30 mouse cellular contexts compared by ENCODE assay signal in the genomic region with DNA sequence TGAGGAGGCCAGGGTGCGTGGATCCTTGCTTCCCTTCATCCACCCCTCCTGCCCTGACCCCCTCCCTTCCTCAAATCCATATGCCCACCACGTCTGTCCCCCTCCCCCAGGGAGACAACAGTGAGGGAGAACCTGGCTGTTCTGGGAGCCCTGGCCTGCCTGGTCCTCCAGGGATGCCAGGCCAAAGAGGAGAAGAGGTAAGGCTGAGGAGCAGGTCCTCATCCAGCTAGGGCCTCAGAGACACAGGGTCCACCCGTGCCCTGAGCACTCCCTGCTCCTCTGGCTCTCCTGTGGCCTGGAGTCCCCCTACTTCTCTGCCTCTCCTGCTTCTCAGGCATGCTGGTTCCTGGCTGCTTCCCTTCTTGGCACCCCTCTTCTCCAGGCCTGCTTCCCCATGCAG. TPM values are rescaled to one million over a fixed set of nuclear protein-coding genes. Genes with fewer than 3 reads are reported as not detected.
A peak's percentile ranks its signal among the peaks of the same experiment; 100 is the strongest.
DNase-seq lines count a peak whose midpoint lies in the region; ATAC-seq and TF ChIP-seq lines count a peak whose summit lies in the region.
"Had no signal": no experiment of that assay in that cellular context is flagged by ENCODE, and none has a peak within 500 bp of the region (broad histone marks: within the 10 kb centered on the region; RNA-seq: fewer than 3 reads in every experiment).

No protein-coding gene starts in this region.

- TF ChIP-seq POLR2A in limb, embryonic 14.5 days (IDR thresholded peaks at IDR 0.05; ENCODE audit: borderline replicate concordance, extremely low read depth, insufficient read depth, insufficient read length), result no peak

- WGBS in forebrain, embryonic 12.5 days, result 56% methylated on average over 3 of the region's 3 CpGs
- 49% methylated on average over 3 of the region's 3 CpGs for whole genome bisulfite sequencing in forebrain, embryonic 13.5 days
- WGBS in hindbrain, embryonic 14.5 days, result 78% methylated on average over 3 of the region's 3 CpGs
- WGBS in hindbrain, embryonic 12.5 days, result 68% methylated on average over 2 of the region's 3 CpGs
- 42% methylated on average over 3 of the region's 3 CpGs for WGBS in embryonic facial prominence, embryonic 10.5 days
- 53% methylated on average over 3 of the region's 3 CpGs for WGBS in limb, embryonic 14.5 days

- H3K27me3 ChIP-seq in forebrain, embryonic 12.5 days, result peaks cover 41% of the 10 kb centered on the region
- peaks cover 23% of the 10 kb centered on the region for H3K27me3 ChIP-seq in forebrain, embryonic 13.5 days
- H3K27me3 ChIP-seq in hindbrain, embryonic 14.5 days (ENCODE audit: control insufficient read depth, insufficient read depth, low read length), result peaks cover 3% of the 10 kb centered on the region
- peaks cover 31% of the 10 kb centered on the region for H3K27me3 ChIP-seq in hindbrain, embryonic 12.5 days
- peaks cover 73% of the 10 kb centered on the region for H3K27me3 ChIP-seq in embryonic facial prominence, embryonic 10.5 days (replicated peaks; ENCODE audit: low read depth, poor library complexity, severe bottlenecking)
- no peaks in the 10 kb centered on the region for H3K27me3 ChIP-seq in limb, embryonic 14.5 days (ENCODE audit: control insufficient read depth, insufficient read depth, low read length)

- DNase-seq in hindbrain, embryonic 14.5 days (ENCODE audit: low spot score), result no peak
- no peak for DNase-seq in embryonic facial prominence, embryonic 10.5 days (ENCODE audit: low spot score)
- DNase-seq in limb, embryonic 14.5 days (ENCODE audit: low spot score), result no peak
- DNase-seq in adrenal gland, postnatal 14 days, result no peak
- DNase-seq: adrenal gland, postnatal 10 days; gastrocnemius, adult 2 months; heart, adult 18-20 months; heart, postnatal 36 days; kidney, adult 9 months; kidney, postnatal 10 days; layer of hippocampus, postnatal 36 days; liver, postnatal 0 days; lung, postnatal 36 days; spleen, adult 18-20 months; thymus, adult 2 months; thymus, postnatal 4 days had no signal

- no peaks in the 10 kb centered on the region for H3K36me3 ChIP-seq in forebrain, embryonic 12.5 days (replicated peaks)
- no peaks in the 10 kb centered on the region for H3K36me3 ChIP-seq in forebrain, embryonic 13.5 days (ENCODE audit: poor library complexity, severe bottlenecking)
- no peaks in the 10 kb centered on the region for H3K36me3 ChIP-seq in hindbrain, embryonic 14.5 days (replicated peaks; ENCODE audit: control insufficient read depth, insufficient read depth)
- no peaks in the 10 kb centered on the region for H3K36me3 ChIP-seq in hindbrain, embryonic 12.5 days
- H3K36me3 ChIP-seq in embryonic facial prominence, embryonic 10.5 days (replicated peaks), result no peaks in the 10 kb centered on the region
- H3K36me3 ChIP-seq in limb, embryonic 14.5 days (ENCODE audit: control insufficient read depth, insufficient read depth, low read length), result peaks cover 11% of the 10 kb centered on the region
- H3K36me3 ChIP-seq: G1E; liver, embryonic 12.5 days had no signal

- H3K4me3 ChIP-seq in forebrain, embryonic 12.5 days (replicated peaks), result no peak overlapping the region
- no peak overlapping the region for H3K4me3 ChIP-seq in forebrain, embryonic 13.5 days
- H3K4me3 ChIP-seq in hindbrain, embryonic 14.5 days (replicated peaks; ENCODE audit: low read length), result no peak overlapping the region
- H3K4me3 ChIP-seq in hindbrain, embryonic 12.5 days, result no peak overlapping the region
- H3K4me3 ChIP-seq in embryonic facial prominence, embryonic 10.5 days, result no peak overlapping the region
- H3K4me3 ChIP-seq in limb, embryonic 14.5 days (replicated peaks; ENCODE audit: low read length), result no peak overlapping the region
- H3K4me3 ChIP-seq: erythroblast, embryonic 14.5 days; gastrocnemius, adult 2 months; liver, embryonic 12.5 days had no signal

- H3K27ac ChIP-seq in forebrain, embryonic 12.5 days, result no peak overlapping the region
- no peak overlapping the region; the same call in 1 of the 2 replicates for H3K27ac ChIP-seq in forebrain, embryonic 13.5 days
- H3K27ac ChIP-seq in hindbrain, embryonic 14.5 days, result peak overlapping the region; percentile 9; the same call in 1 of the 2 replicates
- no peak overlapping the region for H3K27ac ChIP-seq in hindbrain, embryonic 12.5 days
- H3K27ac ChIP-seq in embryonic facial prominence, embryonic 10.5 days (replicated peaks), result peak overlapping the region; percentile 1; the same call in 1 of the 2 replicates
- H3K27ac ChIP-seq in limb, embryonic 14.5 days (replicated peaks; ENCODE audit: low read depth, low read length), result peak overlapping the region; percentile 68; the same call in 1 of the 2 replicates
- H3K27ac ChIP-seq: gastrocnemius, adult 2 months; liver, embryonic 12.5 days had no signal

- no peak overlapping the region for H3K4me2 ChIP-seq in forebrain, embryonic 12.5 days
- no peak overlapping the region for H3K4me2 ChIP-seq in forebrain, embryonic 13.5 days
- no peak overlapping the region for H3K4me2 ChIP-seq in hindbrain, embryonic 14.5 days (replicated peaks)
- no peak overlapping the region for H3K4me2 ChIP-seq in hindbrain, embryonic 12.5 days (replicated peaks)
- H3K4me2 ChIP-seq in limb, embryonic 14.5 days (replicated peaks; ENCODE audit: low read depth, low read length, severe bottlenecking), result no peak overlapping the region
- H3K4me2 ChIP-seq: heart, embryonic 11.5 days; liver, embryonic 12.5 days; midbrain, embryonic 11.5 days had no signal

- peaks cover 36% of the 10 kb centered on the region for H3K4me1 ChIP-seq in forebrain, embryonic 12.5 days
- H3K4me1 ChIP-seq in forebrain, embryonic 13.5 days, result peaks cover 69% of the 10 kb centered on the region
- H3K4me1 ChIP-seq in hindbrain, embryonic 14.5 days (replicated peaks; ENCODE audit: control insufficient read depth, insufficient read depth, low read length), result peaks cover 17% of the 10 kb centered on the region; the same call in 1 of the 2 replicates
- peaks cover 38% of the 10 kb centered on the region for H3K4me1 ChIP-seq in hindbrain, embryonic 12.5 days
- peaks cover 48% of the 10 kb centered on the region for H3K4me1 ChIP-seq in embryonic facial prominence, embryonic 10.5 days
- H3K4me1 ChIP-seq in limb, embryonic 14.5 days (ENCODE audit: control insufficient read depth, insufficient read depth, low read length), result peaks cover 17% of the 10 kb centered on the region; the same call in 1 of the 2 replicates
- H3K4me1 ChIP-seq: liver, embryonic 12.5 days had no signal

- H3K9ac ChIP-seq in forebrain, embryonic 12.5 days, result 0 out of 2 replicates have a peak overlapping the region, but pooled peaks have one; percentile 12
- no peak overlapping the region for H3K9ac ChIP-seq in forebrain, embryonic 13.5 days
- no peak overlapping the region for H3K9ac ChIP-seq in hindbrain, embryonic 14.5 days
- no peak overlapping the region; the same call in 1 of the 2 replicates for H3K9ac ChIP-seq in hindbrain, embryonic 12.5 days
- no peak overlapping the region; the same call in 1 of the 2 replicates for H3K9ac ChIP-seq in limb, embryonic 14.5 days (ENCODE audit: low read depth, low read length, severe bottlenecking)
- H3K9ac ChIP-seq: liver, embryonic 12.5 days; liver, postnatal 0 days had no signal

- ATAC-seq in forebrain, embryonic 12.5 days (ENCODE audit: low FRiP score), result no peak
- ATAC-seq in forebrain, embryonic 13.5 days, result no peak
- ATAC-seq in hindbrain, embryonic 14.5 days (ENCODE audit: low FRiP score), result no peak
- no peak for ATAC-seq in hindbrain, embryonic 12.5 days (ENCODE audit: low FRiP score)
- ATAC-seq in limb, embryonic 14.5 days (ENCODE audit: low FRiP score, low read depth), result no peak
- ATAC-seq: intestine, postnatal 0 days; liver, embryonic 12.5 days; liver, postnatal 0 days; midbrain, embryonic 16.5 days had no signal

- H3K9me3 ChIP-seq in forebrain, embryonic 12.5 days, result no peaks in the 10 kb centered on the region
- no peaks in the 10 kb centered on the region for H3K9me3 ChIP-seq in forebrain, embryonic 13.5 days (replicated peaks)
- H3K9me3 ChIP-seq in hindbrain, embryonic 14.5 days (ENCODE audit: control insufficient read depth, low read length), result no peaks in the 10 kb centered on the region
- H3K9me3 ChIP-seq in hindbrain, embryonic 12.5 days (replicated peaks), result no peaks in the 10 kb centered on the region
- no peaks in the 10 kb centered on the region for H3K9me3 ChIP-seq in embryonic facial prominence, embryonic 10.5 days
- no peaks in the 10 kb centered on the region for H3K9me3 ChIP-seq in limb, embryonic 14.5 days (ENCODE audit: control insufficient read depth, low read length)
- H3K9me3 ChIP-seq: G1E; liver, embryonic 12.5 days had no signal

RNA-seq across cellular contexts. Expression of a gene that starts 22.8 kb away (rescaled TPM):
- 60.4 and 61.4 TPM in 2 replicates for polyA plus RNA-seq in forebrain, embryonic 12.5 days (2016; fragmentation: Nextera tagmentation; extraction: Ambion mirVana)
- 68.0 and 68.4 TPM in 2 replicates for polyA plus RNA-seq in forebrain, embryonic 13.5 days (2015; fragmentation: Nextera tagmentation; extraction: Ambion mirVana)
- polyA plus RNA-seq in hindbrain, embryonic 14.5 days (2014; fragmentation: Nextera tagmentation; extraction: Ambion mirVana), result 66.0 and 77.7 TPM in 2 replicates
- 59.7 and 61.0 TPM in 2 replicates for polyA plus RNA-seq in hindbrain, embryonic 12.5 days (2016; fragmentation: Nextera tagmentation; extraction: Ambion mirVana)
- polyA plus RNA-seq in embryonic facial prominence, embryonic 10.5 days (2016; fragmentation: Nextera tagmentation; extraction: Ambion mirVana), result 69.2 and 73.2 TPM in 2 replicates
- 55.8 and 71.7 TPM in 2 replicates for polyA plus RNA-seq in limb, embryonic 14.5 days (2012; rRNA removed)
- 74.6 and 75.4 TPM in 2 replicates for polyA plus RNA-seq in limb, embryonic 14.5 days (2014; fragmentation: Nextera tagmentation; extraction: Ambion mirVana)
- 55.1 and 56.9 TPM in 2 replicates for total RNA-seq in adrenal gland, postnatal 14 days (2021)

RNA-seq across cellular contexts. Expression of a gene that starts 31.9 kb away (rescaled TPM):
- 10.8 and 14.8 TPM in 2 replicates for polyA plus RNA-seq in forebrain, embryonic 12.5 days (2016; fragmentation: Nextera tagmentation; extraction: Ambion mirVana)
- polyA plus RNA-seq in forebrain, embryonic 13.5 days (2015; fragmentation: Nextera tagmentation; extraction: Ambion mirVana), result 2.5 and 2.9 TPM in 2 replicates
- polyA plus RNA-seq in hindbrain, embryonic 14.5 days (2014; fragmentation: Nextera tagmentation; extraction: Ambion mirVana), result 10.1 and 11.1 TPM in 2 replicates
- polyA plus RNA-seq in hindbrain, embryonic 12.5 days (2016; fragmentation: Nextera tagmentation; extraction: Ambion mirVana), result 29.8 and 32.5 TPM in 2 replicates
- 4.7 and 7.2 TPM in 2 replicates for polyA plus RNA-seq in embryonic facial prominence, embryonic 10.5 days (2016; fragmentation: Nextera tagmentation; extraction: Ambion mirVana)
- polyA plus RNA-seq in limb, embryonic 14.5 days (2012; rRNA removed), result 254 and 284 TPM in 2 replicates
- polyA plus RNA-seq in limb, embryonic 14.5 days (2014; fragmentation: Nextera tagmentation; extraction: Ambion mirVana), result 153 TPM in 2 replicates
- 20.0 and 21.3 TPM in 2 replicates for total RNA-seq in adrenal gland, postnatal 14 days (2021)
- total RNA-seq: G1E; megakaryocyte, adult 5-6 weeks; neutrophil, adult 5-6 weeks had no signal
- polyA plus RNA-seq: erythroblast, embryonic 14.5 days; G1E had no signal

RNA-seq across cellular contexts. Expression of a gene that starts 59.6 kb away (rescaled TPM):
- polyA plus RNA-seq in forebrain, embryonic 12.5 days (2016; fragmentation: Nextera tagmentation; extraction: Ambion mirVana), result 0.10 TPM in 1 of 2 replicates, not detected in the other
- polyA plus RNA-seq in forebrain, embryonic 13.5 days (2015; fragmentation: Nextera tagmentation; extraction: Ambion mirVana), result 0.13 TPM in 1 of 2 replicates, not detected in the other
- 1.7 and 2.3 TPM in 2 replicates for polyA plus RNA-seq in hindbrain, embryonic 14.5 days (2014; fragmentation: Nextera tagmentation; extraction: Ambion mirVana)
- 1.0 and 1.3 TPM in 2 replicates for polyA plus RNA-seq in hindbrain, embryonic 12.5 days (2016; fragmentation: Nextera tagmentation; extraction: Ambion mirVana)
- polyA plus RNA-seq in embryonic facial prominence, embryonic 10.5 days (2016; fragmentation: Nextera tagmentation; extraction: Ambion mirVana), result 0.21 and 0.41 TPM in 2 replicates
- 0.10 and 0.37 TPM in 2 replicates for polyA plus RNA-seq in limb, embryonic 14.5 days (2012; rRNA removed)
- 0.08 TPM in 1 of 2 replicates, not detected in the other for polyA plus RNA-seq in limb, embryonic 14.5 days (2014; fragmentation: Nextera tagmentation; extraction: Ambion mirVana)
- total RNA-seq in adrenal gland, postnatal 14 days (2021), result 0.48 and 0.90 TPM in 2 replicates
- total RNA-seq: G1E; gastrocnemius, adult 2 months; gastrocnemius, postnatal 36 days; heart, adult 18-20 months; heart, postnatal 36 days; megakaryocyte, adult 5-6 weeks; neutrophil, adult 5-6 weeks had no signal
- polyA plus RNA-seq: erythroblast, embryonic 14.5 days; G1E; heart, embryonic 16.5 days; liver, embryonic 12.5 days; liver, postnatal 0 days had no signal

Comparison
In these comparisons a context has a peak if more than half of its experiments do, and no peak if none do; other contexts are left out.
1. H3K27ac ChIP-seq: peak in hindbrain, embryonic 14.5 days (single experiment), embryonic facial prominence, embryonic 10.5 days (single experiment) and limb, embryonic 14.5 days (single experiment); none in forebrain, embryonic 12.5 days (single experiment), forebrain, embryonic 13.5 days (single experiment) and hindbrain, embryonic 12.5 days (single experiment).